Mouse (Mus musculus) heart, adult 2 months (tissue): ENCODE measurements at regions not wholly inside any gene's neighbourhood (a gene's known extent, or its start where the extent isn't known, plus 50 kb on each side); places are given as distances from the start of the nearest gene placed in this dataset.

Source experiments
- DNase-seq, 2 experiments: peaks; one replicate each; pipeline ENCODE4 v3.0.0; 2021
- H3K27ac ChIP-seq: fragments of 200-600 bp; 2 replicates; pipeline ENCODE4 v1.8.1; 2022
- H3K27me3 ChIP-seq: fragments of 200-500 bp; 2 replicates; pipeline ENCODE4 v1.6.1; 2012; ENCODE audit warnings: mild to moderate bottlenecking, low read length, inconsistent platforms, mixed read lengths; ENCODE audit not compliant: control insufficient read depth, insufficient read depth
- H3K36me3 ChIP-seq: fragments of 200-500 bp; 2 replicates; pipeline ENCODE4 v1.6.1; 2012; ENCODE audit warnings: low read length, inconsistent platforms; ENCODE audit not compliant: control insufficient read depth, insufficient read depth
- H3K4me1 ChIP-seq: fragments of 200-500 bp; 2 replicates; pipeline ENCODE4 v1.6.1; 2011; ENCODE audit warnings: low read length; ENCODE audit not compliant: control insufficient read depth, insufficient read depth
- H3K4me3 ChIP-seq: fragments of 200-600 bp; 2 replicates; pipeline ENCODE4 v1.8.1; 2022
- H3K79me2 ChIP-seq: fragments of 200-500 bp; replicated peaks from 2 replicates; pipeline ENCODE4 v1.6.1; 2012; ENCODE audit warnings: mild to moderate bottlenecking, inconsistent platforms, low read length, moderate library complexity, mixed read lengths; ENCODE audit not compliant: control insufficient read depth, insufficient read depth
- H3K9ac ChIP-seq: fragments of 200-500 bp; 2 replicates; pipeline ENCODE4 v1.6.1; 2012; ENCODE audit warnings: low read depth, mild to moderate bottlenecking, control low read depth, inconsistent platforms, low read length, mixed read lengths
- CTCF ChIP-seq: fragments of 200-600 bp; IDR thresholded peaks from 2 replicates; pipeline ENCODE4 v1.8.1; 2022; ENCODE audit warnings: antibody characterized with exemption, mild to moderate bottlenecking, moderate library complexity
- EP300 ChIP-seq: fragments of 200-500 bp; IDR thresholded peaks from 2 replicates; pipeline ENCODE4 v1.6.1; 2011; ENCODE audit warnings: low read depth, low read length, control low read depth; ENCODE audit not compliant: insufficient read depth
- POLR2A ChIP-seq: fragments of 200-500 bp; IDR thresholded peaks from 2 replicates; pipeline ENCODE4 v1.6.1; 2011; ENCODE audit warnings: mild to moderate bottlenecking, low read depth, low read length, control low read depth; ENCODE audit not compliant: insufficient read depth
- WGBS: fragments of 180-500 bp; shearing (Covaris S2); methylation state at CpG from one replicate; pipeline ENCODE4 v1.1.7; 2018; 5-methylcytosine and 5-hydroxymethylcytosine counted together
- intact Hi-C: fragments of 180-260 bp; cut with DNase I; formaldehyde crosslinking; loops from one replicate; pipeline ENCODE4 v1.15.1; 2025

GRCm38 (mm10) chr6:139014526-139014925 lies 356.2 kb upstream of the Igbp1b start:
- WGBS = 81% methylated on average over 4 of the region's 4 CpGs

DNA sequence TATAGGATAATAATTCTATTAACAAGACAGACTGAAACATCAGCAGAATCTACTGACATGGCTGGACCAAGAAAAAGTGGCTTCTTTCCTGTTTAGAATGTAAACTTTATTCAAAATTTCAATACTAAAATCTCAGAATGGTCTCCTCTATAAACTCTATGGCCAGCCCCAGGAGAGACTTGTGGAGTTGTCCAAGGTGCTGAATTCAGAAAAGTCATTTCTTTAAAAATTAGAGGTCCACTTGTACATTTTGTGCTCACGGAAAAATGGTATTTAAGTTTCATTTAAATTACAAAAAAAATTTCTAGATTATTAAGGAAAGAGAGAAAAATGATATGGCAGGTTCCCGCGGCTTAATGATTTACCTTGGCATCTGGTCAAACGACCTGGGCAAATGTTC lies 352.2 kb upstream of the Igbp1b start:
- Histone ChIP-seq H3K79me2 (no peaks in the 10 kb centered on the region), H3K4me1 (no peaks in the 10 kb centered on the region), H3K27ac (no peak overlapping the region), H3K27me3 (no peaks in the 10 kb centered on the region), H3K36me3 (no peaks in the 10 kb centered on the region), H3K9ac (no peak overlapping the region), H3K4me3 (no peak overlapping the region)
- intact Hi-C loops = no loop called here
- no peak for DNase-seq
- 73% methylated on average over 4 of the region's 4 CpGs for WGBS
- TF ChIP-seq POLR2A = no peak
- no peak for TF ChIP-seq EP300
- TF ChIP-seq CTCF = no peak

More at GRCm38 (mm10) chr6:139014526-139014925, 356.2 kb upstream of the Igbp1b start:
- H3K36me3 ChIP-seq = no peaks in the 10 kb centered on the region
- no peaks in the 10 kb centered on the region for H3K79me2 ChIP-seq
- intact Hi-C loops = no loop called here
- no peak overlapping the region for H3K4me3 ChIP-seq
- TF ChIP-seq POLR2A (no peak), CTCF (0 out of 2 replicates have a peak, but pooled peaks have one; percentile 3)
- no peak overlapping the region for H3K27ac ChIP-seq
- no peaks in the 10 kb centered on the region for H3K27me3 ChIP-seq
- DNase-seq = no peak
- no peak overlapping the region for H3K9ac ChIP-seq
- no peaks in the 10 kb centered on the region for H3K4me1 ChIP-seq
